Mouse (Mus musculus) CH12.LX (cell line): Measurements from ENCODE around the gene Mamstr. TPM values are rescaled to one million over a fixed set of nuclear protein-coding genes. Genes with fewer than 3 reads are reported as not detected.
A peak's percentile ranks its signal among the peaks of the same experiment; 100 is the strongest.

ENCODE experiments used
- DNase-seq: peaks from one replicate; pipeline ENCODE4 v3.0.0-alpha.2; 2013; ENCODE audit errors: extremely low read depth
- H3K27ac ChIP-seq: 2 replicates; pipeline ENCODE4 v1.5.1; 2012; ENCODE audit warnings: low read depth, mild to moderate bottlenecking, control low read depth, moderate library complexity; ENCODE audit not compliant: insufficient read depth
- H3K27me3 ChIP-seq: replicated peaks from 2 replicates; pipeline ENCODE3; 2012; ENCODE audit warnings: inconsistent platforms
- H3K36me3 ChIP-seq, 2 experiments: replicated peaks in 1 of 2; 2 replicates each; pipeline versions ENCODE3 to v1.6.1; 2012; ENCODE audit warnings: inconsistent platforms in 1 of 2, low read length in 1 of 2, mild to moderate bottlenecking in 1 of 2, mixed read lengths in 1 of 2, moderate library complexity in 1 of 2; ENCODE audit not compliant: control insufficient read depth in 1 of 2, insufficient read depth in 1 of 2
- H3K4me1 ChIP-seq, 2 experiments: 2 replicates each; pipeline ENCODE4 v1.6.1; 2012; ENCODE audit warnings: inconsistent platforms in 1 of 2, moderate library complexity in 1 of 2; ENCODE audit not compliant: insufficient read depth in 2 of 2, control insufficient read depth in 1 of 2
- H3K4me2 ChIP-seq: 2 replicates; pipeline ENCODE4 v1.6.1; 2012; ENCODE audit warnings: low read depth, mild to moderate bottlenecking, control low read depth; ENCODE audit not compliant: poor library complexity, insufficient read depth, severe bottlenecking
- H3K4me3 ChIP-seq, 3 experiments: fragments of 150-350 bp in 1 of 3; sonication (generic) in 1 of 3; replicated peaks in 1 of 3; 2 replicates each; pipeline versions ENCODE3 to v1.5.1; 2011 to 2012; ENCODE audit warnings: low read depth in 2 of 3, low read length in 2 of 3, mild to moderate bottlenecking in 2 of 3, moderate library complexity in 2 of 3, control low read depth in 1 of 3, improper control_type of control experiment in 1 of 3, inconsistent platforms in 1 of 3, mixed read lengths in 1 of 3; ENCODE audit not compliant: poor library complexity in 1 of 3
- H3K79me2 ChIP-seq: replicated peaks from 2 replicates; pipeline ENCODE4 v1.6.1; 2012; ENCODE audit warnings: mild to moderate bottlenecking, moderate library complexity; ENCODE audit not compliant: control insufficient read depth, poor library complexity, insufficient read depth, severe bottlenecking; ENCODE audit errors: extremely low read depth
- H3K9ac ChIP-seq: 2 replicates; pipeline ENCODE4 v1.6.1; 2012; ENCODE audit warnings: low read depth, mild to moderate bottlenecking, control low read depth, moderate library complexity; ENCODE audit not compliant: insufficient read depth
- H3K9me3 ChIP-seq: replicated peaks from 2 replicates; pipeline ENCODE3; 2012; ENCODE audit warnings: low read length, inconsistent platforms, mixed read lengths
- BHLHE40 ChIP-seq: IDR thresholded peaks from 2 replicates; pipeline ENCODE4 v1.6.1; 2011; ENCODE audit warnings: mild to moderate bottlenecking, low read depth, low read length, improper control_type of control experiment
- CHD2 ChIP-seq: IDR thresholded peaks from 2 replicates; pipeline ENCODE4 v1.6.1; 2011; ENCODE audit warnings: low read length, improper control_type of control experiment
- CTCF ChIP-seq, 2 experiments: IDR thresholded peaks in 1 of 2; conservative IDR thresholded peaks in 1 of 2; 2 replicates each; pipeline ENCODE4 v1.5.1; 2011 to 2012; ENCODE audit warnings: low read depth in 2 of 2, low read length in 2 of 2, improper control_type of control experiment in 1 of 2, inconsistent platforms in 1 of 2, mild to moderate bottlenecking in 1 of 2, moderate library complexity in 1 of 2
- E2F4 ChIP-seq: IDR thresholded peaks from 2 replicates; pipeline ENCODE4 v1.6.1; 2011; ENCODE audit warnings: low read depth, low read length, improper control_type of control experiment; ENCODE audit not compliant: insufficient replicate concordance
- ELF1 ChIP-seq: IDR thresholded peaks from 2 replicates; pipeline ENCODE4 v1.6.1; 2014; ENCODE audit warnings: low read depth, mild to moderate bottlenecking, inconsistent platforms, low read length, improper control_type of control experiment
- ETS1 ChIP-seq: conservative IDR thresholded peaks from 2 replicates; pipeline ENCODE4 v1.6.1; 2012; ENCODE audit warnings: low read depth, mild to moderate bottlenecking, inconsistent platforms, low read length, improper control_type of control experiment, moderate library complexity
- HCFC1 ChIP-seq: IDR thresholded peaks from 2 replicates; pipeline ENCODE4 v1.6.1; 2012; ENCODE audit warnings: low read depth, mild to moderate bottlenecking, inconsistent platforms, low read length, improper control_type of control experiment
- IRF4 ChIP-seq: IDR thresholded peaks from 2 replicates; pipeline ENCODE4 v1.6.1; 2014; ENCODE audit warnings: low read depth, mild to moderate bottlenecking, inconsistent platforms, low read length, improper control_type of control experiment
- JUN ChIP-seq: IDR thresholded peaks from 2 replicates; pipeline ENCODE4 v1.6.1; 2011; ENCODE audit warnings: low read depth, mild to moderate bottlenecking, low read length, improper control_type of control experiment, moderate library complexity; ENCODE audit not compliant: insufficient read depth
- KAT2A ChIP-seq: IDR thresholded peaks from 2 replicates; pipeline ENCODE4 v1.6.1; 2012; ENCODE audit warnings: low read length, improper control_type of control experiment, inconsistent platforms; ENCODE audit not compliant: insufficient replicate concordance
- MAFK ChIP-seq: IDR thresholded peaks from 2 replicates; pipeline ENCODE4 v1.6.1; 2011; ENCODE audit warnings: low read length, improper control_type of control experiment; ENCODE audit not compliant: insufficient replicate concordance
- MAX ChIP-seq: IDR thresholded peaks from 2 replicates; pipeline ENCODE4 v1.6.1; 2011; ENCODE audit warnings: low read length, improper control_type of control experiment
- MAZ ChIP-seq: IDR thresholded peaks from 2 replicates; pipeline ENCODE4 v1.6.1; 2012; ENCODE audit warnings: low read depth, mild to moderate bottlenecking, inconsistent platforms, low read length, improper control_type of control experiment, moderate library complexity
- MEF2A ChIP-seq: IDR thresholded peaks from 2 replicates; pipeline ENCODE4 v1.6.1; 2014; ENCODE audit warnings: low read depth, mild to moderate bottlenecking, inconsistent platforms, low read length, improper control_type of control experiment, borderline replicate concordance
- MXI1 ChIP-seq: IDR thresholded peaks from 2 replicates; pipeline ENCODE4 v1.6.1; 2011; ENCODE audit warnings: mild to moderate bottlenecking, low read depth, low read length, improper control_type of control experiment
- MYC ChIP-seq: IDR thresholded peaks from 2 replicates; pipeline ENCODE4 v1.6.1; 2011; ENCODE audit warnings: low read depth, mild to moderate bottlenecking, improper control_type of control experiment, low read length
- NELFE ChIP-seq: IDR thresholded peaks from 2 replicates; pipeline ENCODE4 v1.6.1; 2011; ENCODE audit warnings: low read depth, low read length, improper control_type of control experiment
- PAX5 ChIP-seq: IDR thresholded peaks from 2 replicates; pipeline ENCODE4 v1.6.1; 2012; ENCODE audit warnings: low read length, inconsistent platforms, mixed read lengths
- POLR2A ChIP-seq: IDR thresholded peaks from 2 replicates; pipeline ENCODE4 v1.6.1; 2011; ENCODE audit warnings: low read depth, mild to moderate bottlenecking, improper control_type of control experiment, low read length
- POLR2AphosphoS2 ChIP-seq: IDR thresholded peaks from 2 replicates; pipeline ENCODE4 v1.6.1; 2011; ENCODE audit warnings: low read depth, low read length, improper control_type of control experiment
- RAD21 ChIP-seq: IDR thresholded peaks from 2 replicates; pipeline ENCODE4 v1.6.1; 2011; ENCODE audit warnings: low read depth, mild to moderate bottlenecking, low read length, improper control_type of control experiment, moderate library complexity
- RCOR1 ChIP-seq: conservative IDR thresholded peaks from 2 replicates; pipeline ENCODE4 v1.6.1; 2012; ENCODE audit warnings: low read depth, mild to moderate bottlenecking, inconsistent platforms, low read length, improper control_type of control experiment
- SIN3A ChIP-seq: IDR thresholded peaks from 2 replicates; pipeline ENCODE4 v1.6.1; 2012; ENCODE audit warnings: low read length, improper control_type of control experiment, inconsistent platforms
- SMC3 ChIP-seq: IDR thresholded peaks from 2 replicates; pipeline ENCODE4 v1.6.1; 2011; ENCODE audit warnings: low read depth, low read length, improper control_type of control experiment
- TCF12 ChIP-seq: IDR thresholded peaks from 2 replicates; pipeline ENCODE4 v1.6.1; 2014; ENCODE audit warnings: low read depth, mild to moderate bottlenecking, inconsistent platforms, low read length, improper control_type of control experiment
- UBTF ChIP-seq: IDR thresholded peaks from 2 replicates; pipeline ENCODE4 v1.6.1; 2012; ENCODE audit warnings: low read depth, mild to moderate bottlenecking, inconsistent platforms, low read length, improper control_type of control experiment, moderate library complexity
- USF1 ChIP-seq: IDR thresholded peaks from 2 replicates; pipeline ENCODE4 v1.6.1; 2014; ENCODE audit warnings: low read depth, mild to moderate bottlenecking, inconsistent platforms, low read length, improper control_type of control experiment
- USF2 ChIP-seq: conservative IDR thresholded peaks from 2 replicates; pipeline ENCODE4 v1.6.1; 2011; ENCODE audit warnings: low read depth, low read length, improper control_type of control experiment
- ZMIZ1 ChIP-seq: IDR thresholded peaks from 2 replicates; pipeline ENCODE4 v1.6.1; 2012; ENCODE audit warnings: low read depth, mild to moderate bottlenecking, inconsistent platforms, low read length, improper control_type of control experiment
- ZNF384 ChIP-seq: IDR thresholded peaks from 2 replicates; pipeline ENCODE4 v1.6.1; 2012; ENCODE audit warnings: low read depth, low read length, improper control_type of control experiment, inconsistent platforms
- dilution Hi-C: fragments of 300-500 bp; cut with MboI; formaldehyde crosslinking; loops from 2 replicates; pipeline ENCODE4 v1.14.3; 2020; ENCODE audit warnings: low sequenced_read_pairs; ENCODE audit not compliant: extremely low pct_unique_long_range_greater_than_20kb, extremely low pct_ligation_motif_present
- in situ Hi-C: fragments of 300-500 bp; cut with MboI; formaldehyde crosslinking; loops from 3 replicates; pipeline ENCODE4 v1.14.3; 2019; ENCODE audit warnings: low sequenced_read_pairs, low pct_ligation_motif_present, low pct_unique_long_range_greater_than_20kb, mixed read lengths
- polyA plus RNA-seq: library from polyadenylated mRNA; unstranded; fragments of >175 nt; gene quantifications from 2 replicates; pipeline ENCODE4 v1.2.1, GENCODE M21; 2012; ENCODE audit warnings: low read depth; ENCODE audit not compliant: insufficient read length
- total RNA-seq, 2 experiments: library from RNA; depleted of rRNA; stranded (reverse); fragments of 300-350 nt in 1 of 2; fragments of >200 nt in 1 of 2; gene quantifications; 2 replicates each; pipeline ENCODE4 v1.2.3; 2012 to 2014

The Mamstr gene
- total and polyA plus RNA-seq, 3 experiments: 0.17 to 0.31 TPM; not detected in 1

- in situ Hi-C loops (loop anchor here (5.0 to 10.0 kb wide), 3 partner anchors 43 to 215 kb away; partner anchors contain the start of genes Bax and Mamstr), dilution Hi-C loops (no loop called here)
- Histone ChIP-seq H3K27ac (peak overlapping the region; percentile 18; the same call in 1 of the 2 replicates), H3K27me3 (no peaks in the 10 kb centered on the region), H3K4me3 (no peak overlapping the region), H3K79me2 (no peaks in the 10 kb centered on the region), H3K9me3 (no peaks in the 10 kb centered on the region), H3K36me3 (no peaks in the 10 kb centered on the region), H3K9ac (peak overlapping the region; percentile 7; the same call in 1 of the 2 replicates), H3K4me1 (peaks cover 34 to 66% of the 10 kb centered on the region in 2 experiments), H3K4me2 (peak overlapping the region; percentile 19; the same call in 1 of the 2 replicates)
- peak; percentile 32 for DNase-seq
- TF ChIP-seq BHLHE40 (peak; percentile 83), POLR2AphosphoS2 (no peak), CTCF (conservative IDR thresholded peaks at IDR 0.05 in 1 of 2, IDR thresholded peaks at IDR 0.05 in 1 of 2; ENCODE audit: low read depth in 2 of 2, low read length in 2 of 2) (no peak), RAD21 (no peak), SMC3 (no peak), IRF4 (peak; percentile 39; the same call in 1 of the 2 replicates), MAZ (0 out of 2 replicates have a peak, but pooled peaks have one; percentile 14), ETS1 (peak; percentile 47), MAFK (no peak; the same call in 1 of the 2 replicates), UBTF (no peak)
Measured at GRCm38 (mm10) chr7:45679966-45680621, 40.3 kb downstream of the Mamstr start.

GRCm38 (mm10) chr7:45681046-45681736 is 41.4 kb downstream of the Mamstr start:
- Histone ChIP-seq H3K27ac (peak overlapping the region; percentile 81), H3K36me3 (no peaks in the 10 kb centered on the region), H3K4me2 (no peak overlapping the region), H3K4me3 (peak overlapping the region in 1 of 3 experiments; percentile 28), H3K9ac (no peak overlapping the region), H3K27me3 (no peaks in the 10 kb centered on the region), H3K79me2 (no peaks in the 10 kb centered on the region), H3K9me3 (no peaks in the 10 kb centered on the region), H3K4me1 (peaks cover 34 to 68% of the 10 kb centered on the region in 2 experiments)
- DNase-seq: peak; percentile 72
- dilution Hi-C loops: no loop called here
- in situ Hi-C loops: loop anchor here (5.0 to 10.0 kb wide), 3 partner anchors 44 to 216 kb away; partner anchors contain the start of genes Bax and Mamstr
- TF ChIP-seq USF1 (no peak), HCFC1 (0 out of 2 replicates have a peak, but pooled peaks have one; percentile 15), MAFK (no peak), MEF2A (peak; percentile 65; the same call in 1 of the 2 replicates), E2F4 (no peak), RCOR1 (no peak), NELFE (no peak), JUN (no peak), POLR2A (no peak), TCF12 (peak; percentile 61), ETS1 (0 out of 2 replicates have a peak, but pooled peaks have one; percentile 29), KAT2A (no peak), USF2 (no peak), ELF1 (peak; percentile 58), ZMIZ1 (no peak), PAX5 (no peak), SMC3 (no peak), CHD2 (no peak), SIN3A (peak; percentile 45; the same call in 1 of the 2 replicates), MYC (peak; percentile 62; the same call in 1 of the 2 replicates), MAX (peak; percentile 90), ZNF384 (no peak), MXI1 (peak; percentile 68; the same call in 1 of the 2 replicates)
